Mouse (Mus musculus) thymus, adult 2 months (tissue): ENCODE measurements around the gene Tmem237. TPM values are rescaled to one million over a fixed set of nuclear protein-coding genes. Genes with fewer than 3 reads are reported as not detected.
A peak's percentile ranks its signal among the peaks of the same experiment; 100 is the strongest.

ENCODE experiments used
- DNase-seq: peaks from one replicate; pipeline ENCODE4 v3.0.0; 2021
- H3K27ac ChIP-seq: fragments of 200-500 bp; 2 replicates; pipeline ENCODE4 v1.5.1; 2012; ENCODE audit warnings: low read length, control low read depth; ENCODE audit not compliant: control insufficient read depth, insufficient read depth
- H3K27me3 ChIP-seq: fragments of 200-500 bp; 2 replicates; pipeline ENCODE4 v1.6.1; 2012; ENCODE audit warnings: mild to moderate bottlenecking, low read length, moderate library complexity, mixed read lengths; ENCODE audit not compliant: control insufficient read depth, insufficient read depth
- H3K36me3 ChIP-seq: fragments of 200-500 bp; 2 replicates; pipeline ENCODE4 v1.6.1; 2012; ENCODE audit warnings: mild to moderate bottlenecking, low read length, moderate library complexity; ENCODE audit not compliant: control insufficient read depth, insufficient read depth
- H3K4me1 ChIP-seq: fragments of 200-500 bp; replicated peaks from 2 replicates; pipeline ENCODE4 v1.6.1; 2012; ENCODE audit warnings: low read length; ENCODE audit not compliant: control insufficient read depth, insufficient read depth
- H3K4me3 ChIP-seq: fragments of 200-500 bp; 2 replicates; pipeline ENCODE4 v1.5.1; 2012; ENCODE audit warnings: mild to moderate bottlenecking, low read length, control low read depth, moderate library complexity; ENCODE audit not compliant: control insufficient read depth, insufficient read depth
- CTCF ChIP-seq: fragments of 200-500 bp; IDR thresholded peaks from 2 replicates; pipeline ENCODE4 v1.5.1; 2012; ENCODE audit warnings: mild to moderate bottlenecking, control low read depth, low read length, moderate library complexity, borderline replicate concordance; ENCODE audit not compliant: control insufficient read depth, poor library complexity, insufficient read depth; ENCODE audit errors: extremely low read depth
- POLR2A ChIP-seq: fragments of 200-500 bp; IDR thresholded peaks from 2 replicates; pipeline ENCODE4 v1.6.1; 2012; ENCODE audit warnings: mild to moderate bottlenecking, low read length, control low read depth, moderate library complexity; ENCODE audit not compliant: control insufficient read depth, poor library complexity, insufficient read depth; ENCODE audit errors: extremely low read depth
- WGBS: fragments of 180-500 bp; shearing (Covaris S2); methylation state at CpG from one replicate; pipeline ENCODE4 v1.1.7; 2018; 5-methylcytosine and 5-hydroxymethylcytosine counted together
- polyA plus RNA-seq: library from polyadenylated mRNA; depleted of rRNA; stranded (reverse); fragments of >200 nt; gene quantifications from 2 replicates; pipeline ENCODE4 v1.2.3, GENCODE M21; 2012

The Tmem237 gene
- polyA plus RNA-seq, 1 experiment = 3.6 TPM

GRCm38 (mm10) chr1:59163030-59163461 lies 42.8 kb upstream of the Tmem237 start, which contains the start of gene Mpp4:
TSS of gene Mpp4 (minus strand) at chr1:59163389.
- H3K27me3 ChIP-seq = no peaks in the 10 kb centered on the region
- H3K27ac ChIP-seq = peak within 1 kb of the TSS; percentile 88
- no peaks in the 10 kb centered on the region for H3K36me3 ChIP-seq
- H3K4me1 ChIP-seq = peaks cover 38% of the 10 kb centered on the region
- WGBS = 4% methylated on average over 12 of the region's 12 CpGs
- DNase-seq = peak; percentile 77
- TF ChIP-seq POLR2A = peak; percentile 22; the same call in 1 of the 2 replicates
- no peak for TF ChIP-seq CTCF
- H3K4me3 ChIP-seq = no peak within 1 kb of the TSS

- no peaks in the 10 kb centered on the region for H3K27me3 ChIP-seq
- H3K4me1 ChIP-seq = peaks cover 38% of the 10 kb centered on the region
- WGBS = 64% methylated on average over 8 of the region's 8 CpGs
- no peak overlapping the region for H3K27ac ChIP-seq
- TF ChIP-seq POLR2A (no peak), CTCF (no peak)
- no peaks in the 10 kb centered on the region for H3K36me3 ChIP-seq
- no peak for DNase-seq
- no peak overlapping the region for H3K4me3 ChIP-seq
Observed at GRCm38 (mm10) chr1:59162309-59163024, 42.3 kb upstream of the Tmem237 start.

- no peak for TF ChIP-seq POLR2A
- no peak for TF ChIP-seq CTCF
- no peak for DNase-seq
- no peak overlapping the region for H3K4me3 ChIP-seq
- peaks cover 42% of the 10 kb centered on the region for H3K4me1 ChIP-seq
- peak overlapping the region; percentile 15 for H3K27ac ChIP-seq
- WGBS = 79% methylated on average over 6 of the region's 6 CpGs
- H3K27me3 ChIP-seq = no peaks in the 10 kb centered on the region
- H3K36me3 ChIP-seq = no peaks in the 10 kb centered on the region
Observed at GRCm38 (mm10) chr1:59161396-59161795, 41.2 kb upstream of the Tmem237 start.

GRCm38 (mm10) chr1:59160871-59161270 lies 40.7 kb upstream of the Tmem237 start:
- H3K4me1 ChIP-seq = peaks cover 42% of the 10 kb centered on the region
- H3K4me3 ChIP-seq = no peak overlapping the region
- TF ChIP-seq CTCF (no peak), POLR2A (no peak)
- no peaks in the 10 kb centered on the region for H3K36me3 ChIP-seq
- no peak for DNase-seq
- H3K27ac ChIP-seq = peak overlapping the region; percentile 15; the same call in 1 of the 2 replicates
- H3K27me3 ChIP-seq = no peaks in the 10 kb centered on the region
- WGBS = 51% methylated on average over 6 of the region's 6 CpGs

DNA sequence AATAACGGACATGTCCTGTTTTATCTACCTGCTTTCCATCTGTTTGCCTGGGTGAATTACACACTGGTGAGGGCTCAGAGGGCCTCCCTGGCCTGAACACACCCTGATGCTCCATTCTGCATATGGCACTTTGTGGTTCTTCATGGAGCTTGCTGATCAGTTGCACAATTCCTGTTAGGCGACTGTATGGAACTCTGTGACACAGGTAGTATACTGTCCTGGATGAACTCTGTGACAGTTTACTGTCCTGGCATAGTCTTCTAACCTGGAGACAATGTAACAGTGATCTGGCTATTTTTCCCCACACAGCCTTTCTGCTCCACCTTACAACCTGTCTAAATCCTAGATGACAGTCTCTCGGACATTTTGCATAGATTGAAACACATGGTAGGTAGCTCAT lies 38.9 kb upstream of the Tmem237 start:
- Histone ChIP-seq H3K27me3 (no peaks in the 10 kb centered on the region), H3K36me3 (no peaks in the 10 kb centered on the region), H3K4me3 (no peak overlapping the region), H3K4me1 (peaks cover 34% of the 10 kb centered on the region), H3K27ac (no peak overlapping the region)
- no peak for TF ChIP-seq POLR2A
- no peak for TF ChIP-seq CTCF
- WGBS = 97% methylated on average over 3 of the region's 3 CpGs
- no peak for DNase-seq

GRCm38 (mm10) chr1:59158498-59158897 lies 38.3 kb upstream of the Tmem237 start:
- WGBS = 97% methylated on average over 7 of the region's 7 CpGs
- no peak for DNase-seq
- no peak for TF ChIP-seq POLR2A
- TF ChIP-seq CTCF = no peak

More at GRCm38 (mm10) chr1:59158498-59158897, 38.3 kb upstream of the Tmem237 start:
- H3K4me1 ChIP-seq = peaks cover 32% of the 10 kb centered on the region
- no peak overlapping the region for H3K27ac ChIP-seq
- no peaks in the 10 kb centered on the region for H3K36me3 ChIP-seq
- no peaks in the 10 kb centered on the region for H3K27me3 ChIP-seq
- no peak overlapping the region for H3K4me3 ChIP-seq
